Mouse (Mus musculus) bone marrow macrophage, adult 2 months (primary cell): Measurements from ENCODE around the gene Clec11a. TPM values are rescaled to one million over a fixed set of nuclear protein-coding genes. Genes with fewer than 3 reads are reported as not detected.
"Not testable (repeated sequence)": the region's sequence is repeated elsewhere in the genome, so short reads cannot be mapped to it uniquely, and the experiment has no call there.

Experiments used
- H3K27ac ChIP-seq: 2 replicates; pipeline ENCODE4 v1.5.1; 2012; ENCODE audit warnings: low read depth, low read length; ENCODE audit not compliant: insufficient read depth
- H3K4me1 ChIP-seq: 2 replicates; pipeline ENCODE4 v1.6.1; 2012; ENCODE audit warnings: low read length; ENCODE audit not compliant: control insufficient read depth, insufficient read depth
- H3K4me3 ChIP-seq: 2 replicates; pipeline ENCODE4 v1.5.1; 2012; ENCODE audit warnings: mild to moderate bottlenecking, low read length, moderate library complexity; ENCODE audit not compliant: insufficient read depth
- CTCF ChIP-seq: IDR thresholded peaks from 2 replicates; pipeline ENCODE4 v1.5.1; 2012; ENCODE audit warnings: low read depth, mild to moderate bottlenecking, low read length, moderate library complexity
- POLR2A ChIP-seq: IDR thresholded peaks from 2 replicates; pipeline ENCODE4 v1.6.1; 2012; ENCODE audit warnings: mild to moderate bottlenecking, low read depth, low read length, borderline replicate concordance
- polyA plus RNA-seq: library from polyadenylated mRNA; stranded (reverse); fragments of >200 nt; gene quantifications from 2 replicates; pipeline ENCODE4 v1.2.4, GENCODE M21; 2012; ENCODE audit not compliant: missing spikeins, insufficient read depth, insufficient read length

Clec11a gene
- polyA plus RNA-seq, 1 experiment = 0.19 TPM

GRCm38 (mm10) chr7:44307261-44308020, 739 bp upstream of the Clec11a start:
- TF ChIP-seq POLR2A = no peak
- TF ChIP-seq CTCF = no peak
- peaks cover 19% of the 10 kb centered on the region for H3K4me1 ChIP-seq
- H3K4me3 ChIP-seq = no peak overlapping the region
- no peak overlapping the region for H3K27ac ChIP-seq

DNA sequence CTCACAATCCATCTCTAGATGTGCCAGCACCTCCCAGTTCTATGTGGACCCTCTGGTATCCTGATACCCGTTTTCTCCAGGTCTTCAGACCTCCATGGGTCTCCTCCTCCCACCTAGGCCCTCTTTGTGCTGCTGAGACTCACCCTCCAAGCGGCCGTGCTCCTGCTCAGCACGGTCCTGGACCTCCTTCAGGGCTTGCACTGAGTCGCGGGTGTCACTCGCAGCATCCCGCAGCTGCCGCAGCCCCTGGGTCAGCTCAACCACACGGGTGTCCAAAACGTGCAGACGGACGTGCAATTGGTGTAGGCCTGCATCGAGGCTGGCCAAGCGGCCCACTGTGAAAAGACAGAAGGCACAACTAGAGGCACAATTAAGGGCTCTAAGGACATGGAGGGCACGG, 1.0 kb downstream of the Clec11a start:
- no peak overlapping the region for H3K27ac ChIP-seq

DNA sequence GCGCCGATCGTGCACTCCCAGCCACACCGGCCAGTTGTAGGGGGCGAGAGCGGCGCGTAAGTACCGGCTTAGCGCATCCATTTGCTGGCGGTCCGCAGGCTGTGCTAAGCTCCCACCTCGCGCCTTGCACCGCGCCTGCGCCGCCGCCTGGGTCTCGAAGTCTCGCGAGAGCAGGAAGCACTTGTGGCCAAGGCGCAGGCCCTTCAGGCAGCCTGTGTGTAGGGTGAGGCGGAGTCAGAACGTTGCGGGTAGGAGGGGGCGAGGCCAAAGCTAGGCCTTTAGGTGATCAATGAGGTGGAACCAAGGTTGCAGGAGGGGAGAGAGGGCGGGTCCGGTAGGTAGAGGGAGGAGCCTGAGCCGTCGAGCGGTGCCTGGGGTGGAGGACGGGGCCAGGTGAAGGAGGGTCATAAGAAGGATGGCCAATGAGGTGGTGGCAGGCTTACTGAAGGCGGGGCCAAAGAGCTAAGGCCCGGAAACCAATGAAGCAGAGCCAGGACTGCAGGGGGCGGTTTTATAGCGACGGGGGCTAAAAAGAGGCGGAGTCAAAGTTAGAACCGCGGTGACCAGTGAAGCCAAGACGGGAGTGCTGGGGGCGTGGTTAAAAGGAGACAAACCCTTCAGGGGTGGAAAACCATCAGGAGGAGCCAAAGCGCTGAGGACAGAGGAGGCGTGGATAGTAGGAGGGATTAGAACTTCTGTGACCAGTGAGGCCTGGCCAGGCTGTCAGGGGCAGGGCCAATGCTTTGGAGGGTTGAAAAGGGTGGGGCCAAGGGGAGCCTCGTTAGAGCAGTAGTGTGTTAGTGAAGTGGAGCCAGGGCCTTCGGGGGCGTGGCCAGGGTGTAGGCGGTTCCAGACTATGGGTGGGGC, 1.7 kb downstream of the Clec11a start:
- peak overlapping the region; percentile 82 for H3K4me3 ChIP-seq
- peak overlapping the region; percentile 75 for H3K27ac ChIP-seq
- peaks cover 21% of the 10 kb centered on the region for H3K4me1 ChIP-seq
- TF ChIP-seq CTCF = no peak
- TF ChIP-seq POLR2A = no peak

More for the DNA sequence above, 1.0 kb downstream of the Clec11a start:
- Histone ChIP-seq H3K4me3 (0 out of 2 replicates have a peak overlapping the region, but pooled peaks have one; percentile 0), H3K4me1 (peaks cover 21% of the 10 kb centered on the region)
- TF ChIP-seq POLR2A (no peak), CTCF (no peak)

DNA sequence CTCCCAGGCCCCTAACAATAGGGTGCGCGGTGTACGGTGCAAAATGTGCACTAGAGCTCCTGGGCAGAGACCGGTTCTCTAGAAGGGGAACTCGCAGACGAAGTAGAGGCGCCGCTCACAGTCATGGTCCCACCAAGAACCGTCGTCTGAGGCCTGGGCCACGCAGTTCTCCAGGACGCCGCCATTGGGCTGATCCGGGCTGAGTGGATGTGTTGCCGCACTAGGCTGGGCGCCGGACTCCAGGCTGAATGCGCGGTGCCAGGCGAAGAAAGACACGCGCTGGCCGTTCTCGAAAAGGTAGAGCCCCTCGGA, 2.3 kb downstream of the Clec11a start:
- H3K4me1 ChIP-seq = peaks cover 21% of the 10 kb centered on the region
- H3K27ac ChIP-seq = peak overlapping the region; percentile 75
- peak overlapping the region; percentile 82 for H3K4me3 ChIP-seq
- TF ChIP-seq POLR2A = no peak
- TF ChIP-seq CTCF = no peak

GRCm38 (mm10) chr7:44303346-44304340, 3.1 kb downstream of the Clec11a start:
- TF ChIP-seq POLR2A (no peak), CTCF (no peak)
- Histone ChIP-seq H3K4me3 (peak overlapping the region; percentile 82), H3K27ac (peak overlapping the region; percentile 75), H3K4me1 (peaks cover 21% of the 10 kb centered on the region)

GRCm38 (mm10) chr7:44297501-44297900, 9.2 kb downstream of the Clec11a start:
- H3K4me1 ChIP-seq, H3K27ac ChIP-seq, H3K4me3 ChIP-seq: not testable (repeated sequence)

DNA sequence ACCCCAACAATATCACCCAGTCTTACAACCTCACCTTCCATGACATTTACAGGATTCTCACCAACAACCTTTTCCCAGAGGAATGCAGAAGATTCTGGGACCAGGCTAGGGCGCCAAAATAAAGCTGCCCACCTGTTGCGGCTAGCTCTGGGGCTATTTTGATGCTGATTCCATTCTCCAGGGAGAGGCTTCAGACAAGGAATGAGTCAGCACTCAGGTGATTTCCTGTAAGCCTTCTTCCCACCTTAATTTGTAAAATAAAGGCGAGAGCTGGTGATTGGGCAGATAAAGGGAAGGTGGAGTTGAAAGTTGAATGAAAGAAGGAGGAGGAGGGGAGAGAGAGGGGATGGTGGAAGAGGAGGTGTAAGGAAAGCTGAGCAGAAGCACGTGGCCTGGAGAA, 15.3 kb downstream of the Clec11a start:
- Histone ChIP-seq H3K27ac (no peak overlapping the region), H3K4me1 (no peaks in the 10 kb centered on the region)
- TF ChIP-seq POLR2A (no peak), CTCF (no peak)

DNA sequence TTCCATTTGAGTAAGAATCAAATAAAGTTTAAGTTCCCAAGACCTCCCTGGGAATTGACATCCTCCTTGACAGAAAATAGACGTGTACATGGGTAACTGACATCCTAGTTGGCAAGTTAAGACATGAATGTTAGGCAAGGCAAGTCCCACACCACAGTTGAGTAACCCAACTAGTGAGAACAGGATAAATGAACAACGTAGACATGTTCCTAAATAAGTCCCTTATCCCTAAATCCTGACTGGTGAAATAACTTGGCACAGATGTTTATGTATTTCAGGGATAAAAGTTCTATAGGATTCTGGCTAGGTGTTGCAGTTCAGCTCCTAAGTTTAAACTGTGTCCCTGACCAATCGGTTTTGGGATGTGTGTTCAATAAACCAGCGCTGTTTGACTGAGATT, 15.7 kb downstream of the Clec11a start:
- H3K4me1 ChIP-seq = no peaks in the 10 kb centered on the region
- TF ChIP-seq CTCF (no peak), POLR2A (no peak)
- H3K4me3 ChIP-seq = no peak overlapping the region
- H3K27ac ChIP-seq = no peak overlapping the region

More for the DNA sequence above, 15.3 kb downstream of the Clec11a start:
- H3K4me3 ChIP-seq = no peak overlapping the region

DNA sequence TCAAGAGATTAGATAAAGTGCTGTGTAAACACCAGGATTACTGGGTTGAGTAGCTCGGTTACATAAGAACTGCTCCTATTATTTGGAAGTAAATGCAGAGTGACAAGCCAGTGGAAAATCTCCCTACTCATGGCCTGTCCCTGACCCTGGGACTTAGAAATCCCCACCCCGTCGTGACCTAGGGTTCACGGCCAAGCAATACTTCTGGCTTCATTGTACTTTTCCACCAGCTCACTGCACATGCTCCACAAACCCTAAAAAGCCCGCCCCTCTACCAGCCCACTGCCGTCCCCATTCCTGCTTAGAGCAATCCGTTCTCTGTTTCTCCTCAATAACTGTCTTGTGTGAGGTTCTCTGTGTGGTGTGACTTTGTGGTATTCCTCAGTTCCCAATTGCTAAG, 18.9 kb downstream of the Clec11a start:
- Histone ChIP-seq H3K4me1 (no peaks in the 10 kb centered on the region), H3K27ac (no peak overlapping the region), H3K4me3 (no peak overlapping the region)
- no peak for TF ChIP-seq CTCF
- TF ChIP-seq POLR2A = no peak
